ENCODE assay signal across 22 mouse cellular contexts in the genomic region with DNA sequence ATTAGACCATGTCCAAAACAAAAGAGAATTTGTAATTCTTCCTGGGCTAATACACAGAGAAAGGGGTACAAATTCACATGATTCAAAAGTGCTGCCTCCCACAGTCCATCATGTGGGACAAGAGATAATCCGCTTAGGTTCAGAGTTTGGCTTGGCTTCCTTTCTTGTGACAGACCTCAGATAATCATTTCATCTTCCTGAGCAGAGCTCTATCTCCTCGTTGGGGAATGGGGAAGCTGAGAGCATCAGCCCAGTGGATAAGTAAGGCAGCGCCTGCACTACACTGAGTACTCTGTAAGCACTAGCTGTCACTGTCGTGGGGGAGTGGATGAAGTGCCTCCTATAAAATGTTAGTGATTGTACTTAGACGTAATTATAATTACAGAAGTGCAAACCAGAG.
"Had no signal": no experiment of that assay in that cellular context is flagged by ENCODE, and none has a peak within 500 bp of the region (broad histone marks: within the 10 kb centered on the region; RNA-seq: fewer than 3 reads in every experiment).

No protein-coding gene starts in this region.

- H3K36me3 ChIP-seq: limb, embryonic 12.5 days; limb, embryonic 15.5 days; midbrain, embryonic 12.5 days had no signal

- H3K4me2 ChIP-seq: limb, embryonic 12.5 days; limb, embryonic 15.5 days; liver, embryonic 11.5 days; lung, embryonic 14.5 days; midbrain, embryonic 12.5 days had no signal

- H3K27ac ChIP-seq: kidney, postnatal 0 days; limb, embryonic 12.5 days; limb, embryonic 15.5 days; liver, embryonic 14.5 days; macrophage; midbrain, embryonic 12.5 days had no signal

- DNase-seq: kidney, adult 18-20 months; kidney, adult 9 months; kidney, postnatal 4 days; left cerebral cortex, postnatal 4 days; liver, postnatal 0 days; lung, embryonic 14.5 days; right cerebral cortex, adult 18-20 months; right cerebral cortex, postnatal 14 days; right cerebral cortex, postnatal 4 days; thymus, adult 2 months; thymus, postnatal 14 days; thymus, postnatal 4 days had no signal

- H3K9ac ChIP-seq: limb, embryonic 12.5 days; limb, embryonic 15.5 days; liver, embryonic 14.5 days; liver, postnatal 0 days; lung, embryonic 14.5 days; midbrain, embryonic 12.5 days had no signal

- H3K4me3 ChIP-seq: limb, embryonic 12.5 days; limb, embryonic 15.5 days; midbrain, embryonic 12.5 days had no signal

- H3K4me1 ChIP-seq: limb, embryonic 12.5 days; limb, embryonic 15.5 days had no signal

- ATAC-seq: intestine, embryonic 16.5 days; liver, postnatal 0 days; lung, postnatal 0 days; midbrain, embryonic 16.5 days had no signal

- H3K27me3 ChIP-seq: midbrain, embryonic 12.5 days had no signal

- H3K9me3 ChIP-seq: limb, embryonic 15.5 days; midbrain, embryonic 12.5 days had no signal
